Mouse (Mus musculus): ENCODE results near the gene Psmb1. TPM values are rescaled to one million over a fixed set of nuclear protein-coding genes. Genes with fewer than 3 reads are reported as not detected.
A peak's percentile ranks its signal among the peaks of the same experiment; 100 is the strongest.
"Not testable (repeated sequence)": the region's sequence is repeated elsewhere in the genome, so short reads cannot be mapped to it uniquely, and the experiment has no call there.

The Psmb1 gene
- polyA plus RNA-seq (2016; fragmentation: Nextera tagmentation; extraction: Ambion mirVana): 244 and 252 TPM in 2 replicates

DNA sequence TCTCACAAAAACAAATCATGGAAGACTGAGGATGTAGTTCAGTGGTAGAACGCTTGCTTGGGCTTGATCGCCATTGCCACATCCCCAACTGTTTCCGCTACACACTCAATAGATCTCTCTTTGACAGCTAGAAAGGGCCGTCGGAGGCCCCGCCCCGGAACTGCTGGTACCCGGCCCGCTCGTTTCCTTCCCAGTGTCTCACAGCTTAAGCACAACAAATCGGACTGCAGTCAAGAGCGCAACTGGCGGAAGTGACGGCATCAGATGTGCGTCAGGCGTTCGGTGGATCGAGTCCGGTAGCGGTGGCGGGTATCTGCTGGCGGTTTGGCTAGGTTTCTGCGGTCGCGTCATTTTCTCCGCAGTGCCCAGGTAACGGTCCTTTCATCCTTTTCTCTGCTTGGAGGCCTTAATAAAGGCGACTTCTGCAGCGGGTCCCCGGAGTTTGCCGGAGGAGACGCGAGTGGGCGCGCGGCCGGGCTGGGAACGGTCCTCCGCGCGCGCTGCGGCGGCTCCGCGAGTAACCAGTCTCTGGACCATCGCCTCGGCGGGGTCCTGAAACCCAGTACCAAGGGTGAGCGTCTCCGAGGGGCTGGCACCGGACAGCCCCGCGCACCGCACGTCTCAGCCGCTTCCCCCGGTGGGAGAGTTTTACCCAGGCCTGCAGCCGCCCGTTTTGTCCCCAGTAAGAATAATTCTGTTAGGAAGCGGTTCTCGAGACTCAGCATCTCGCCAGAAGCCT is at the start of gene Psmb1, which contains the start of gene Tbp:
Psmb1 (minus strand) TSS at position 96 of the 739 bp plus-strand sequence.
Tbp (plus strand) TSS at position 233 of the 739 bp plus-strand sequence.
- Histone ChIP-seq H3K27ac (peak within 1 kb of the TSS; percentile 77), H3K36me3 (peaks cover 13% of the 10 kb centered on the region), H3K9me3 (no peaks in the 10 kb centered on the region), H3K4me2 (replicated peaks) (peak within 1 kb of the TSS; percentile 86), H3K4me3 (peak within 1 kb of the TSS; percentile 99), H3K9ac (peak within 1 kb of the TSS; percentile 93), H3K27me3 (no peaks in the 10 kb centered on the region), H3K4me1 (peaks cover 20% of the 10 kb centered on the region)
- WGBS: under 1% methylated on average over 63 of the region's 63 CpGs
- ATAC-seq (ENCODE audit: insufficient number of reproducible peaks, insufficient read depth, low FRiP score, low TSS enrichment): peak; percentile 92

DNA sequence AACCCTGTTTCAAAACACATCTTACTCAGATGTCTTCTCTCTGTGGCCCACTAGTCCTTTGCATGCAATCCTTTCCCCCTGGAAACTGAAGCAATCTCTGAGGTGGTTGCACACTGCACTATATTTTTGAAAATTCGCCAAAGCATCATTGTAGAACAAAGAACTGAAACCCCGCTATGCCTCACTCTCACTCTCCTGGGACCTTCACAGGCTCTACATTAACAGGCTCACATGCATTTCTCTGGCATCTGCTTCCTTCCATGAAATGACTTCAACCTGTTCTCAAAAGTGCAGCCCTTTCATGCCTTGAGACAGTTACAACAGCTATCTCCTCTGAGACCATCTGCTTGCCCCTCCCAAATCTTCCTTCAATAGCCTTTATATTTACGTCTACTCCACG is 46.9 kb upstream of the Psmb1 start:
- Histone ChIP-seq H3K4me2 (replicated peaks) (no peak overlapping the region), H3K4me1 (no peaks in the 10 kb centered on the region), H3K27ac (no peak overlapping the region), H3K9me3 (no peaks in the 10 kb centered on the region), H3K27me3 (no peaks in the 10 kb centered on the region), H3K9ac (no peak overlapping the region), H3K36me3 (no peaks in the 10 kb centered on the region), H3K4me3 (no peak overlapping the region)
- WGBS: 68% methylated on average over 4 of the region's 4 CpGs
- no peak for ATAC-seq (ENCODE audit: insufficient number of reproducible peaks, insufficient read depth, low FRiP score, low TSS enrichment)

DNA sequence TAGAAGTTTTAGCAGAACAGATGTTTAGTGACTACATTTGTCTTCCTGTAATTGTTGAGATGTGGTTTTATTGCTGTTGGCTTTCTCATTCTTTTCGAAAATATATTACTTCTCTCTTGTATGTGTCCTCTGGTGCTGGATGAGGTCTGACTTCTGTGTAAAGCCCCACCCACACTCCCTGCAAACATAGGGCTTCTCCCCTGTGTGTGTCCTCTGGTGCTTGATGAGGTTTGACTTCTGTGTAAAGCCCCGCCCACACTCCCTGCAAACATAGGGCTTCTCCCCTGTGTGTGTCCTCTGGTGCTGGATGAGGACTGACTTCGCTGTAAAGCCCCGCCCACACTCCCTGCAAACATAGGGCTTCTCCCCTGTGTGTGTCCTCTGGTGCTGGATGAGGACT is 44.3 kb upstream of the Psmb1 start:
- not testable (repeated sequence) for H3K9me3 ChIP-seq; H3K27me3 ChIP-seq; H3K4me2 ChIP-seq (replicated peaks); H3K4me1 ChIP-seq; H3K27ac ChIP-seq; H3K9ac ChIP-seq; ATAC-seq (ENCODE audit: insufficient number of reproducible peaks, insufficient read depth, low FRiP score, low TSS enrichment); H3K36me3 ChIP-seq; H3K4me3 ChIP-seq
- WGBS: 59% methylated on average over 4 of the region's 4 CpGs

DNA sequence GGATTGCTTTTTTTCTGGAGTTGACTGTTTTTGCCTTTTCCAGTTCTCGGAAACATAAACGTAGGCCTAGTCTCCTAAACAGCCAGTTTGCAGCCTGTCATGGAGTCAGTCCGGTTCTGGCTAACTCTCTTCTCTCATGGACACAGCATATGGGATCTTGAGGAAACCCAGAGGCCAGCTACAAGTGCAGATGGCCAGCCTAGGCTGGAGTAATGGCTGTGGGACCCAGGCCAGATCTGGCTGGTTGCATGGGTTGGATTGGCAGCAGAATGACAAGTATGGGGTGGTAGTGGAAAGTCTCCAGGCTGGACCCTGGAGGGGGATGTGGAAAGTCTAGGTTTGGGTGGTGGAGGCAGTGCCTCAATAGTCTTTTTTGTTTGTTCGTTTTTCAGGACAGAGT is 40.8 kb upstream of the Psmb1 start:
- Histone ChIP-seq H3K36me3 (no peaks in the 10 kb centered on the region), H3K27me3 (peaks cover 15% of the 10 kb centered on the region), H3K4me2 (replicated peaks) (no peak overlapping the region), H3K27ac (no peak overlapping the region), H3K9me3 (no peaks in the 10 kb centered on the region), H3K4me1 (no peaks in the 10 kb centered on the region), H3K9ac (no peak overlapping the region), H3K4me3 (no peak overlapping the region)
- ATAC-seq (ENCODE audit: insufficient number of reproducible peaks, insufficient read depth, low FRiP score, low TSS enrichment): no peak
- 74% methylated on average over 4 of the region's 4 CpGs for WGBS

GRCm38 (mm10) chr17:15536457-15536904 is 36.9 kb upstream of the Psmb1 start:
- Histone ChIP-seq H3K4me3 (peak overlapping the region; percentile 50), H3K9ac (peak overlapping the region; percentile 49; the same call in 1 of the 2 replicates), H3K4me2 (replicated peaks) (peak overlapping the region; percentile 90), H3K27ac (no peak overlapping the region), H3K27me3 (peaks cover 19% of the 10 kb centered on the region), H3K36me3 (no peaks in the 10 kb centered on the region), H3K9me3 (no peaks in the 10 kb centered on the region), H3K4me1 (no peaks in the 10 kb centered on the region)
- WGBS: under 1% methylated on average over 33 of the region's 33 CpGs
- no peak for ATAC-seq (ENCODE audit: insufficient number of reproducible peaks, insufficient read depth, low FRiP score, low TSS enrichment)

GRCm38 (mm10) chr17:15535943-15536342 is 36.4 kb upstream of the Psmb1 start:
- ATAC-seq (ENCODE audit: insufficient number of reproducible peaks, insufficient read depth, low FRiP score, low TSS enrichment): no peak
- Histone ChIP-seq H3K27ac (no peak overlapping the region), H3K9ac (0 out of 2 replicates have a peak overlapping the region, but pooled peaks have one; percentile 49), H3K4me2 (replicated peaks) (peak overlapping the region; percentile 90), H3K4me3 (peak overlapping the region; percentile 50), H3K4me1 (no peaks in the 10 kb centered on the region), H3K36me3 (no peaks in the 10 kb centered on the region), H3K27me3 (peaks cover 19% of the 10 kb centered on the region), H3K9me3 (no peaks in the 10 kb centered on the region)
- WGBS: 18% methylated on average over 8 of the region's 8 CpGs

DNA sequence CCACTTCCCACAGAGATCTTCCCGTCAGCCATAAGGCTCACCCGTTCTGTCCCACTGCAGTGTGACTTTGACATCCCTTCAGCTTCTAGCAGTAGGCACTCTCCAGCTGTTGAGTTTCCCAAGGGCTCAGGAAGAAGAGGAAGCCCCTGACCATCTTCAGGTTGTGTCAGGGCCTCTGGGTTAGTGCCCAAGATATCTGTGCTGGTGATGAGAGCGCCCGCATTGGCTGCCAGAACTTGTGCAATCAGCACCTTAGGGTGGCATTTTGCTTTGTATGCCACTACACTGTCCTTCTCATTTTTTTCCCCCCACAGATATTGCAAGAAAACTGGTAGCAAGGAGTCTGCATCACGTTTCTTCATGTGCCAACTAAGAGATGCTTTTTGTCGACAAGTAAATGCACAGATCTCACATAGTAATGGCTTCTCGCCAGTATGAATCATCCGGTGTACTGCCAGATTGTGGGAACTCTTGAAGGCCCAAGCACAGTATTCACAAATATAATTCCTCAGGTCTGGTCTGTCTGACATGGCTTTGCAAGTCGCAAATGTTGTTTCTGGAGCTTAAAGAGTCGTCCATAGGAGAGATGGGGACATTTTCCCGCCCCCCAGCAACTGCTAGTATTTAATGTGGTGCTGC is 35.7 kb upstream of the Psmb1 start:
- Histone ChIP-seq H3K4me2 (replicated peaks) (no peak overlapping the region), H3K4me1 (no peaks in the 10 kb centered on the region), H3K9ac (no peak overlapping the region), H3K27me3 (peaks cover 19% of the 10 kb centered on the region), H3K9me3 (no peaks in the 10 kb centered on the region), H3K27ac (no peak overlapping the region), H3K4me3 (no peak overlapping the region), H3K36me3 (no peaks in the 10 kb centered on the region)
- 58% methylated on average over 11 of the region's 11 CpGs for WGBS
- ATAC-seq (ENCODE audit: insufficient number of reproducible peaks, insufficient read depth, low FRiP score, low TSS enrichment): no peak

DNA sequence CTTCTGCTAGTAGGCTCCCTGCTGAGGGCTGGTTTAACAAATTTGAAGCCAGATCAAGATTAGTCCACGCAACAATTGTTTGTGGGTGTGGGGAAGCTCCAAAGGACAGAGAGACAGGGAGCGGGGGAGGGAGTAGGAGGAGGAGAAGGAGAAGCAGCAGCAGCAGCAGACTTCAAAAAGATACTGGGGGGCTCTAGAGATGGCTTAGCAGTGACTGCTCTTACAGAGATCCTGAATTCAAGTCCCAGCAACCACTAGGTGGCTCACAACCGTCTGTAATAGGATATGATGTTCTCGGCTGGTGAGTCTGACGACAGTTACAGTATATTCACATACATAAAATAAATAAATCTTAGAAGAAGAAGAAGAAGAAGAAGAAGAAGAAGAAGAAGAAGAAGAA is 30.6 kb upstream of the Psmb1 start:
- H3K9me3 ChIP-seq: no peaks in the 10 kb centered on the region
- H3K4me3 ChIP-seq: no peak overlapping the region
- H3K4me1 ChIP-seq: peaks cover 15% of the 10 kb centered on the region
- no peak overlapping the region for H3K4me2 ChIP-seq (replicated peaks)
- no peak for ATAC-seq (ENCODE audit: insufficient number of reproducible peaks, insufficient read depth, low FRiP score, low TSS enrichment)
- no peak overlapping the region for H3K9ac ChIP-seq
- H3K36me3 ChIP-seq: no peaks in the 10 kb centered on the region
- 11% methylated on average over 5 of the region's 5 CpGs for WGBS
- H3K27ac ChIP-seq: no peak overlapping the region
- H3K27me3 ChIP-seq: peaks cover 3% of the 10 kb centered on the region; the same call in 1 of the 2 replicates

DNA sequence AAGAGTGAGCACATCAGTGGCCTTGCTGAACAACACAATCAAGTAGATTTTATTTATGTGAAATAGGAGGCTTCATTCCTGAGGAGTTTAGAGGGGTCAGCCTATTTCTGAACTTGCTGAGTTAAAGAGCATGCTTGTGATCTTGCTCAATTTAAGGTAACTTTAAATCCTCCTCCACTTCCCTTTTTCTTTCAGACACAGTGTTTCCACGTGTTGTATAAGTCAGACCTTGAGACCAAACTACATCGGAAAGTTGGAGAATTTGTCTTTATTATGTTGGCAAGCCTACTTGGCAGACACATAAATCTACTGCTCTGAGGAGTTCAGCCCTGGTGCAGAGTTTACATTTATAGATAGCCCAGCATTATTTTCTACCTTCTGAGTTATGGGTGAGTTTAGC is 29.3 kb upstream of the Psmb1 start:
- Histone ChIP-seq H3K4me2 (replicated peaks) (no peak overlapping the region), H3K9ac (no peak overlapping the region), H3K4me3 (no peak overlapping the region), H3K4me1 (peaks cover 15% of the 10 kb centered on the region), H3K27ac (no peak overlapping the region), H3K27me3 (no peaks in the 10 kb centered on the region), H3K36me3 (peaks cover 9% of the 10 kb centered on the region), H3K9me3 (no peaks in the 10 kb centered on the region)
- WGBS: 84% methylated on average over 2 of the region's 2 CpGs
- ATAC-seq (ENCODE audit: insufficient number of reproducible peaks, insufficient read depth, low FRiP score, low TSS enrichment): no peak

GRCm38 (mm10) chr17:15527811-15528136 is 28.2 kb upstream of the Psmb1 start:
- Histone ChIP-seq H3K36me3 (peaks cover 9% of the 10 kb centered on the region), H3K9ac (peak overlapping the region; percentile 78; the same call in 1 of the 2 replicates), H3K4me1 (peaks cover 15% of the 10 kb centered on the region), H3K4me3 (peak overlapping the region; percentile 78), H3K27ac (peak overlapping the region; percentile 85; the same call in 1 of the 2 replicates), H3K27me3 (no peaks in the 10 kb centered on the region), H3K9me3 (no peaks in the 10 kb centered on the region), H3K4me2 (replicated peaks) (peak overlapping the region; percentile 69)
- 55% methylated on average over 3 of the region's 3 CpGs for WGBS
- no peak for ATAC-seq (ENCODE audit: insufficient number of reproducible peaks, insufficient read depth, low FRiP score, low TSS enrichment)

- peak; percentile 98 for ATAC-seq (ENCODE audit: insufficient number of reproducible peaks, insufficient read depth, low FRiP score, low TSS enrichment)
- Histone ChIP-seq H3K4me1 (peaks cover 15% of the 10 kb centered on the region), H3K9me3 (no peaks in the 10 kb centered on the region), H3K36me3 (peaks cover 11% of the 10 kb centered on the region), H3K27ac (peak within 1 kb of the TSS; percentile 85), H3K4me2 (replicated peaks) (peak within 1 kb of the TSS; percentile 69), H3K9ac (peak within 1 kb of the TSS; percentile 78), H3K27me3 (no peaks in the 10 kb centered on the region), H3K4me3 (peak within 1 kb of the TSS; percentile 78)
- WGBS: 2% methylated on average over 55 of the region's 55 CpGs
These were observed 27.6 kb upstream of the Psmb1 start, which contains the start of gene Pdcd2 for GRCm38 (mm10) chr17:15526986-15527810. Gene Pdcd2 (minus strand): TSS chr17:15527301.
